Mouse (Mus musculus): Measurements from ENCODE around the gene Rhebl1. TPM values are rescaled to one million over a fixed set of nuclear protein-coding genes. Genes with fewer than 3 reads are reported as not detected.
"Not testable (repeated sequence)": the region's sequence is repeated elsewhere in the genome, so short reads cannot be mapped to it uniquely, and the experiment has no call there.

The Rhebl1 gene
- total RNA-seq (2021) = 1 to 10 TPM in 1 of 2 experiments, under 1 TPM in 1; 0.92 to 2.2 TPM
- long read RNA-seq, experiment 1, partial matches to known transcripts = 1 of 1 reads
- long read RNA-seq, experiment 1, other reads (novel, unspliced or antisense) = 0 of 1 reads
- long read RNA-seq, experiment 2, partial matches to known transcripts = 1 of 4 reads
- long read RNA-seq, experiment 2, other reads (novel, unspliced or antisense) = 0 of 4 reads

DNA sequence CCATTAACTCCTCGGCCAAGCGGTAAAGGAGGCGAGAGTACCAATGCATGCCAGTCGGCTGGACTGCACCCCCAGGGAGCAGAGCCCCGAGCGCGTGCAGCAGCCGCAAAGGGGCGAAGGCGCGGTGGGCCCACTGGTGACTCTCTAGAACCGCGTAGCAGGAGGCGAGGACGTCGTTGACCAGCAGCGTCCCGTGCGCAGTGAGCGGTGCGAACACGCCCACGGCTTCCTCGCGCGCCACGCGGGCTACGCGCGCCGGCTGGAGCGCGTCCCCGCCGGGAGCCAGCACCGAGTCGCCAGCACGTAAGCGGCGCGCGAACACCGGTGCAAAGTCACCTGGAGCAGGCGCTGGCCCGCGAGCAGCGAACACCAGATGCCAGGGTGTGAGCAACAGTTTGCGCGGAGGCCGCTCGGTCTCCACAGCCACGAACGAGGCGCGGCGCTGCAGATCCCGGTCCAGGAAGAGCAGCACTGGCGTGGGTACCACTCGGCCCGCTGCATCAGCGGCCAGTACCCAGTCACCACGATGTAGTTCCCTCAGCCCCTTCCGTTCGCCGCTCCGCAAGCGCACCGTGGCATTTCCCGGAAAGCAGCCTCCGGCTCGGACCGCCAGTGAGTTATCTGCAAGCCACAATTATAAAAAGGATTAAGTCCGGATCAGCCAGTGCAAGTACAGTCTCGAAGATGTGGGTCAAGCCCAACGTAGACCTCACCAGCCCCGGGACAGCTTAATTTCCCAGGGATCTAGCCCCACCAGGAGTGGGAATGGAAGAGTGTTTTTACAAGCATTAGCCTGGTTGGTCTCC lies at the start of gene Rhebl1:
Rhebl1 (minus strand) TSS at position 601 of the 806 bp plus-strand sequence.
- intact Hi-C loops (cut with DNase I) = no loop called here
- TF ChIP-seq CTCF (IDR thresholded peaks at IDR 0.05) = no peak
- Histone ChIP-seq H3K4me3 (peak within 1 kb of the TSS; percentile 83), H3K27ac (peak within 1 kb of the TSS; percentile 78)
- peak; percentile 63 for DNase-seq

GRCm38 (mm10) chr15:98943133-98943532 lies 48.8 kb upstream of the Rhebl1 start:
- no peak for TF ChIP-seq CTCF (IDR thresholded peaks at IDR 0.05)
- DNase-seq = no peak
- Histone ChIP-seq H3K27ac (no peak overlapping the region), H3K4me3 (no peak overlapping the region)
- intact Hi-C loops (cut with DNase I) = no loop called here

DNA sequence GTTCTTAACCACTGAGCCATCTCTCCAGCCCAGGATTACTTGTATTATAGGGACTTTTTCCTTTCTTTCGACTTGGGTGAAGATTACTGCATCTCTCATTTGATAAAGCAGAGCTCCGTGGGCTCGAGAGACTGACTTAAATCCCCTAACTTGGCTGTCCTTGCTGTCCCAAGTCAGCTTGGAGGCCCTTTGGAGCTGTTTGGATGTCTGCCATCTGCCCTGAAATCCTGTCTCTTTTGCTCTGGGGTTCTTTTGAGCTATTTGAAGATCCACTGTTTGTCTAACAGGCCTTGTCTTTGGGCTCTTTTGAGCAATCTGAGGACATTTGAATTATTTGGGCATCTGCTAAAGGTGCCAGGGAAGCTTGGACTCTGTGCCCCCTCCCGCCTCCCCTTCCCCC lies 47.7 kb upstream of the Rhebl1 start:
- Histone ChIP-seq H3K27ac (no peak overlapping the region), H3K4me3 (no peak overlapping the region)
- no peak for DNase-seq
- TF ChIP-seq CTCF (IDR thresholded peaks at IDR 0.05) = no peak
- intact Hi-C loops (cut with DNase I) = no loop called here

DNA sequence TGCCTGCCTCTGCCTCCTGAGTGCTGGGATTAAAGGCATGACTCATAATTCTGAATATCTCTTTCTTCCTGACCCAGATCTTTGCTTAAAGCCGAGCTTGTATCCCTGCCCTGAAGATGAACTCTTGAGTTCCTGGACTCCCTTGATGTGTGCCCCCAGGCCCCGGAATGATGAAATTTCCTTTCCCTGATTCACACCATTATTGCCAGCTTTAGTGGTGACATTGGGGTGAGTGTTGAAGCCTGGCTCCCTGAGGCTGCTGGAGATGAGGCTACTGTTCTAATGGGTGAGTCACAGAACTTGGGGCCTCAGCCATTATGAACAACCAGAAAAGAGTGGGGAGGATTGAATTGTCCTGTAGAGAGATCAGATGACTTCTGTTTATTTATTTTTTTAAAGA lies 47.2 kb upstream of the Rhebl1 start:
- intact Hi-C loops (cut with DNase I) = no loop called here
- H3K27ac ChIP-seq = no peak overlapping the region
- DNase-seq = no peak
- no peak for TF ChIP-seq CTCF (IDR thresholded peaks at IDR 0.05)
- H3K4me3 ChIP-seq = no peak overlapping the region

GRCm38 (mm10) chr15:98940816-98941215 lies 46.5 kb upstream of the Rhebl1 start:
- no peak overlapping the region for H3K27ac ChIP-seq
- intact Hi-C loops (cut with DNase I) = no loop called here
- no peak for DNase-seq
- TF ChIP-seq CTCF (IDR thresholded peaks at IDR 0.05) = no peak
- no peak overlapping the region for H3K4me3 ChIP-seq

- TF ChIP-seq CTCF (IDR thresholded peaks at IDR 0.05) = peak; percentile 24; the same call in 1 of the 2 replicates
- intact Hi-C loops (cut with DNase I) = loop anchor here (2.0 kb wide), 1 partner anchor 58 kb away; no protein-coding TSS in a partner anchor
- Histone ChIP-seq H3K4me3 (peak within 1 kb of the TSS; percentile 85), H3K27ac (peak within 1 kb of the TSS; percentile 92)
- DNase-seq = peak; percentile 95
These were observed 40.0 kb upstream of the Rhebl1 start, which contains the start of gene Tuba1b for GRCm38 (mm10) chr15:98934217-98934839. Gene Tuba1b (minus strand): TSS chr15:98934565.

DNA sequence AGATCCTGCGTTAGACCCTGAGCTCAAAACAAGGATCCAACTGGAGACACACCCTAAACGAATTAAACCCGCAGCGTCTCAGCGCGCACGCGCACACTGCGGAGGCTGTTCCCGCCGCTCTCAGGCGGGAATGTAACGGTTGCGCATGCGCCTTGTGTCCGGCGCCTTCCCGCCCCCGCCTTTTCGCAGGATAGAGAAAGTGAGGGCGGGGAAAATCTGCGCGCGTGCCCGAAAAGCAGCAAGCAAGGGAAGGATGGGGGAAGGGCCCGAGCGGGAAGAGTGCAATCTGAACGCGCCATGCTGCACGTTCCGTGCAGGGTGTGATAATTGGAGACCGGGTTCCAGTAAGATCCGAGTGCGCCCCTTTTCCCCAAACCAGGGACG lies 39.5 kb upstream of the Rhebl1 start:
- Histone ChIP-seq H3K4me3 (peak overlapping the region; percentile 85), H3K27ac (peak overlapping the region; percentile 92)
- intact Hi-C loops (cut with DNase I) = loop anchor here (2.0 kb wide), 1 partner anchor 59 kb away; no protein-coding TSS in a partner anchor
- no peak for TF ChIP-seq CTCF (IDR thresholded peaks at IDR 0.05)
- peak; percentile 97 for DNase-seq

GRCm38 (mm10) chr15:98933004-98933671 lies 38.8 kb upstream of the Rhebl1 start:
- H3K4me3 ChIP-seq = peak overlapping the region; percentile 85
- intact Hi-C loops (cut with DNase I); DNase-seq: not testable (repeated sequence)

GRCm38 (mm10) chr15:98930998-98931397 lies 36.7 kb upstream of the Rhebl1 start:
- H3K4me3 ChIP-seq = no peak overlapping the region
- no peak for TF ChIP-seq CTCF (IDR thresholded peaks at IDR 0.05)
- no peak for DNase-seq
- intact Hi-C loops (cut with DNase I) = no loop called here
- no peak overlapping the region for H3K27ac ChIP-seq

More at GRCm38 (mm10) chr15:98933004-98933671, 38.8 kb upstream of the Rhebl1 start:
- H3K27ac ChIP-seq = peak overlapping the region; percentile 92

GRCm38 (mm10) chr15:98930017-98930734 lies 35.8 kb upstream of the Rhebl1 start:
- Histone ChIP-seq H3K4me3 (no peak overlapping the region), H3K27ac (no peak overlapping the region)
- TF ChIP-seq CTCF (IDR thresholded peaks at IDR 0.05) = no peak
- intact Hi-C loops (cut with DNase I) = no loop called here
- no peak for DNase-seq

DNA sequence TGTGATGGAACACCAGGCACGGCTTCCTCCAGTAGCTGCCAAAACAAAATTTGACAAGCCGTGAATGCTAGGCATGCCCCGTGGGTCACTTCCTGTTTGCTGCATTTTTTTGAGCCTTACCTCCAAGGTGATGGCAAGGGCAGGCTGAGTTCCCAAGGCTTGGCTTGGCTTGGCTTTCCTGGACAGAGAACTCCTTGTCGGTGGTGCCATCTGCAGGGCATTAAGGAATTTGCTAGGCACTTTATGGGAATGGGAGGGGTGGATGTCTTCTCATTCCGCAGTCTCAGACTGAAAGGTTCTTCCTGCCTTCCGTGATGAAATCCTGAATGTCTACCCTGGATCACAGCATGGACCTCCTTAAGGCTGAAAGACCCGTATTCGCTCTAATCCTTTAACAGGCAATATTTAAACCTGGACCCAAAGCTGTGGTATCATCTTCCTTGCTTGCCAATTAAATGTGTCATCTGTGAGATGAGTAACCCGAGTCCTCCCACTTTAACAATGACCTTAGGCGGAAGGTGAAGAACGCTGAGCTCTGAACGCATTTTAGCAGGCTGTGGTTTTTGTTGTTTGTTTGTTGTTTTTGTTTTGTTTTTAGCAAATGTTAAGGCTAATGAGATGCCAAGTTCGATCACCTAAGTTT lies 34.4 kb upstream of the Rhebl1 start:
- TF ChIP-seq CTCF (IDR thresholded peaks at IDR 0.05) = peak; percentile 75
- DNase-seq = peak; percentile 77
- peak overlapping the region; percentile 34; the same call in 1 of the 2 replicates for H3K4me3 ChIP-seq
- H3K27ac ChIP-seq = peak overlapping the region; percentile 54
- intact Hi-C loops (cut with DNase I) = loop anchor here (1.0 to 5.0 kb wide), 2 partner anchors 36 to 51 kb away; no protein-coding TSS in a partner anchor

Data from gastrocnemius, adult 2 months (tissue).